Mouse (Mus musculus): Measurements from ENCODE around the gene Asic2. TPM values are rescaled to one million over a fixed set of nuclear protein-coding genes. Genes with fewer than 3 reads are reported as not detected.

The Asic2 gene
- polyA plus RNA-seq, 2 experiments: 0.01 to 0.04 TPM

DNA sequence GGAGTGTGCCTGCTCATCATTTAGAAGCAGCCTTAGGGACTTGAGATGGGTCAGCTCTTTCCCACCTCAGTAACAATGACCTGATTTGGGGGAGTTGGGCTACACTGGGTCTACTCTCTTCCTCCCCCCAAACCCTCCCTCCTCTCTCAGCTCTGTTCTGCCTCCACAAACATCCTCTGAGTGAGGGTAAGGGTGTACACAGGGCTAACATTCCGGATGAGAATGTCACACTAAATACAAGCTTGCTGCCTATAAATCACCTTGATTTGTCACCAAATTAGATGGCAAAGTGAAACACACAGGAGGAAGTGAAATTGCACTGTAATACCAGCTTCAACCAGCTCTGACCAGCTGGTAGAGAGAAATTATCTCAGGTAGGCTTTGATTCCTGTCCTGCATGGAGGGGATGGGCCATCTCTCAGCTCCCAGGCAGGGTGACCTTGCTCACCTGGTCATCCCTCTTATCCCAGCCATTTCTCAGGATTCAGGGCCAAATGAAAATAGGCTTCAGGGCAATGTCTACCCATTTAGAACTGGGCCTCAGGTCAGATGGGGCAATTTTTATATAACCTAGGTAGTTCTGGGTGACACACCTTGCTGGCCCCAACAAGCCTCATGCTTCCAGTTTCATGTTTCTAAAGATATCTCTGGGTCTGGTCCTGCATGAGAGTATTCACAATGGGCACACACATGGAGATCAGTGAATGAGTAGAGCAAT lies 120.3 kb downstream of the Asic2 start:
- DNase-seq (ENCODE audit: low read depth in 3 of 3, low spot score in 3 of 3) (no peak), ATAC-seq (ENCODE audit: insufficient read depth) (no peak)
- H3K4me2 ChIP-seq (ENCODE audit: low read depth): no peak overlapping the region
- H3K36me3 ChIP-seq (replicated peaks; ENCODE audit: control insufficient read depth, insufficient read depth, low read depth): no peaks in the 10 kb centered on the region
- no peak overlapping the region for H3K4me3 ChIP-seq (ENCODE audit: insufficient read depth in 1 of 2, low read depth in 2 of 2, low read length in 2 of 2)
- TF ChIP-seq EP300 (IDR thresholded peaks at IDR 0.05; ENCODE audit: low read depth): no peak
- no peak for TF ChIP-seq CTCF (IDR thresholded peaks at IDR 0.05; ENCODE audit: low read depth)
- H3K9me3 ChIP-seq (ENCODE audit: control insufficient read depth, low read length): no peaks in the 10 kb centered on the region
- no peaks in the 10 kb centered on the region for H3K27me3 ChIP-seq (ENCODE audit: control insufficient read depth, insufficient read depth, low read length)
- WGBS (ENCODE audit: insufficient replicate concordance): 27% methylated on average over 1 of the region's 1 CpGs
- H3K4me1 ChIP-seq (replicated peaks; ENCODE audit: control insufficient read depth in 2 of 2, insufficient read depth in 2 of 2, low read length in 1 of 2): no peaks in the 10 kb centered on the region
- no peak overlapping the region for H3K9ac ChIP-seq (replicated peaks)
- no peak overlapping the region for H3K27ac ChIP-seq

DNA sequence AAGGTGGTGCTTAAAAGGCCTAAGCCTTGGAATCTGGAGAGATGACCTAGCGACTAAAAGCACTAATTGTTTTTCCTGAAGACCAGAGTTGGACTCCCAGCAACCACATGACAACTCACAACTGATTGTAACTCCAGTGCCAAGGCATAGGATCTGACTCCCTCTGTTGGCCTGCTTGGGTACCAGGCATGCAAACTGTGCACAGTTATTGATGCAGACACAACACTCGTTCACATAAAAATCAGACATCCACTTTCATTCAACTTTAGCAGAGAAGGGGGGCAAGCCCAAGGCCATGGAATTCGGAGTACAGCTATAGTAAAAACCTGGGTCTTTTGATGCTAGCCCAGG lies 122.6 kb downstream of the Asic2 start:
- H3K27ac ChIP-seq: no peak overlapping the region

GRCm38 (mm10) chr11:81845010-81845685 lies 123.1 kb downstream of the Asic2 start:
- Histone ChIP-seq H3K36me3 (replicated peaks; ENCODE audit: control insufficient read depth, insufficient read depth, low read depth) (no peaks in the 10 kb centered on the region), H3K27ac (no peak overlapping the region), H3K27me3 (ENCODE audit: control insufficient read depth, insufficient read depth, low read length) (no peaks in the 10 kb centered on the region), H3K4me1 (replicated peaks; ENCODE audit: control insufficient read depth in 2 of 2, insufficient read depth in 2 of 2, low read length in 1 of 2) (no peaks in the 10 kb centered on the region), H3K4me2 (ENCODE audit: low read depth) (no peak overlapping the region), H3K4me3 (ENCODE audit: insufficient read depth in 1 of 2, low read depth in 2 of 2, low read length in 2 of 2) (no peak overlapping the region), H3K9ac (replicated peaks) (no peak overlapping the region), H3K9me3 (ENCODE audit: control insufficient read depth, low read length) (no peaks in the 10 kb centered on the region)
- WGBS (ENCODE audit: insufficient replicate concordance): 59% methylated on average over 5 of the region's 5 CpGs
- DNase-seq (ENCODE audit: low read depth in 3 of 3, low spot score in 3 of 3): no peak
- ATAC-seq (ENCODE audit: insufficient read depth): no peak
- TF ChIP-seq EP300 (IDR thresholded peaks at IDR 0.05; ENCODE audit: low read depth): no peak
- TF ChIP-seq CTCF (IDR thresholded peaks at IDR 0.05; ENCODE audit: low read depth): no peak

More for the DNA sequence above, 122.6 kb downstream of the Asic2 start:
- no peak for ATAC-seq (ENCODE audit: insufficient read depth)
- Histone ChIP-seq H3K4me3 (ENCODE audit: insufficient read depth in 1 of 2, low read depth in 2 of 2, low read length in 2 of 2) (no peak overlapping the region), H3K4me2 (ENCODE audit: low read depth) (no peak overlapping the region), H3K9me3 (ENCODE audit: control insufficient read depth, low read length) (no peaks in the 10 kb centered on the region), H3K27me3 (ENCODE audit: control insufficient read depth, insufficient read depth, low read length) (no peaks in the 10 kb centered on the region), H3K4me1 (replicated peaks; ENCODE audit: control insufficient read depth in 2 of 2, insufficient read depth in 2 of 2, low read length in 1 of 2) (no peaks in the 10 kb centered on the region), H3K9ac (replicated peaks) (no peak overlapping the region), H3K36me3 (replicated peaks; ENCODE audit: control insufficient read depth, insufficient read depth, low read depth) (no peaks in the 10 kb centered on the region)
- TF ChIP-seq EP300 (IDR thresholded peaks at IDR 0.05; ENCODE audit: low read depth) (no peak), CTCF (IDR thresholded peaks at IDR 0.05; ENCODE audit: low read depth) (no peak)
- 42% methylated on average over 3 of the region's 3 CpGs for WGBS (ENCODE audit: insufficient replicate concordance)
- no peak for DNase-seq (ENCODE audit: low read depth in 3 of 3, low spot score in 3 of 3)

- TF ChIP-seq CTCF (IDR thresholded peaks at IDR 0.05; ENCODE audit: low read depth) (no peak), EP300 (IDR thresholded peaks at IDR 0.05; ENCODE audit: low read depth) (no peak)
- H3K4me1 ChIP-seq (replicated peaks; ENCODE audit: control insufficient read depth in 2 of 2, insufficient read depth in 2 of 2, low read length in 1 of 2): no peaks in the 10 kb centered on the region
- DNase-seq (ENCODE audit: low read depth in 3 of 3, low spot score in 3 of 3): no peak
- no peak overlapping the region for H3K9ac ChIP-seq (replicated peaks)
- 33% methylated on average over 2 of the region's 2 CpGs for WGBS (ENCODE audit: insufficient replicate concordance)
- ATAC-seq (ENCODE audit: insufficient read depth): no peak
- H3K27me3 ChIP-seq (ENCODE audit: control insufficient read depth, insufficient read depth, low read length): no peaks in the 10 kb centered on the region
- no peaks in the 10 kb centered on the region for H3K9me3 ChIP-seq (ENCODE audit: control insufficient read depth, low read length)
- no peak overlapping the region for H3K27ac ChIP-seq
- H3K36me3 ChIP-seq (replicated peaks; ENCODE audit: control insufficient read depth, insufficient read depth, low read depth): no peaks in the 10 kb centered on the region
- H3K4me3 ChIP-seq (ENCODE audit: insufficient read depth in 1 of 2, low read depth in 2 of 2, low read length in 2 of 2): no peak overlapping the region
- H3K4me2 ChIP-seq (ENCODE audit: low read depth): no peak overlapping the region
Measured at GRCm38 (mm10) chr11:81841001-81841400, 127.3 kb downstream of the Asic2 start.

GRCm38 (mm10) chr11:81838426-81838825 lies 129.8 kb downstream of the Asic2 start:
- Histone ChIP-seq H3K27me3 (ENCODE audit: control insufficient read depth, insufficient read depth, low read length) (no peaks in the 10 kb centered on the region), H3K4me1 (replicated peaks; ENCODE audit: control insufficient read depth in 2 of 2, insufficient read depth in 2 of 2, low read length in 1 of 2) (no peaks in the 10 kb centered on the region), H3K9ac (replicated peaks) (no peak overlapping the region), H3K36me3 (replicated peaks; ENCODE audit: control insufficient read depth, insufficient read depth, low read depth) (no peaks in the 10 kb centered on the region), H3K9me3 (ENCODE audit: control insufficient read depth, low read length) (no peaks in the 10 kb centered on the region), H3K4me2 (ENCODE audit: low read depth) (no peak overlapping the region), H3K27ac (no peak overlapping the region), H3K4me3 (ENCODE audit: insufficient read depth in 1 of 2, low read depth in 2 of 2, low read length in 2 of 2) (no peak overlapping the region)
- ATAC-seq (ENCODE audit: insufficient read depth): no peak
- DNase-seq (ENCODE audit: low read depth in 3 of 3, low spot score in 3 of 3): no peak
- 62% methylated on average over 4 of the region's 4 CpGs for WGBS (ENCODE audit: insufficient replicate concordance)
- no peak for TF ChIP-seq EP300 (IDR thresholded peaks at IDR 0.05; ENCODE audit: low read depth)
- TF ChIP-seq CTCF (IDR thresholded peaks at IDR 0.05; ENCODE audit: low read depth): no peak
